Mouse (Mus musculus) hindbrain, embryonic 15.5 days (tissue): Measurements from ENCODE around the gene Tfcp2l1. TPM values are rescaled to one million over a fixed set of nuclear protein-coding genes. Genes with fewer than 3 reads are reported as not detected.

Experiments used
- ATAC-seq: fragments of 200-750 bp; cut with Nextera tagmentation; 2 replicates; pipeline ENCODE4 v1.8.0; 2017; ENCODE audit warnings: low read depth, moderate number of reproducible peaks, moderate TSS enrichment; ENCODE audit not compliant: low FRiP score
- H3K27ac ChIP-seq: fragments of 300-500 bp; sonication (generic); replicated peaks from 2 replicates; pipeline ENCODE4 v1.5.1; 2015; ENCODE audit warnings: mild to moderate bottlenecking, inconsistent platforms
- H3K27me3 ChIP-seq: fragments of 300-500 bp; sonication (generic); 2 replicates; pipeline ENCODE4 v1.6.1; 2015; ENCODE audit warnings: control low read depth, inconsistent platforms
- H3K36me3 ChIP-seq: fragments of 300-500 bp; sonication (generic); 2 replicates; pipeline ENCODE4 v1.6.1; 2015; ENCODE audit warnings: control low read depth, inconsistent platforms
- H3K4me1 ChIP-seq: fragments of 300-500 bp; sonication (generic); replicated peaks from 2 replicates; pipeline ENCODE4 v1.6.1; 2015; ENCODE audit warnings: control low read depth, inconsistent platforms
- H3K4me2 ChIP-seq: fragments of 300-500 bp; sonication (generic); 2 replicates; pipeline ENCODE4 v1.6.1; 2015; ENCODE audit warnings: moderate library complexity, mild to moderate bottlenecking, inconsistent platforms
- H3K4me3 ChIP-seq: fragments of 300-500 bp; sonication (generic); 2 replicates; pipeline ENCODE4 v1.5.1; 2015; ENCODE audit warnings: mild to moderate bottlenecking, inconsistent platforms
- H3K9ac ChIP-seq: fragments of 300-500 bp; sonication (generic); 2 replicates; pipeline ENCODE4 v1.6.1; 2015; ENCODE audit warnings: inconsistent platforms
- H3K9me3 ChIP-seq: fragments of 300-500 bp; sonication (generic); 2 replicates; pipeline ENCODE4 v1.6.1; 2016; ENCODE audit warnings: control low read depth, inconsistent platforms
- WGBS: fragments of 180-500 bp; shearing (Covaris S2); methylation state at CpG from one replicate; pipeline ENCODE4 v1.1.7; 2015; 5-methylcytosine and 5-hydroxymethylcytosine counted together
- polyA plus RNA-seq: library from polyadenylated mRNA; unstranded; fragments of >200 nt; fragmentation: Nextera tagmentation; extraction: Ambion mirVana; gene quantifications from 2 replicates; pipeline ENCODE4 v1.2.1, GENCODE M21; 2015

The Tfcp2l1 gene
- polyA plus RNA-seq, 1 experiment from 2014 or later = 0.41 TPM

DNA sequence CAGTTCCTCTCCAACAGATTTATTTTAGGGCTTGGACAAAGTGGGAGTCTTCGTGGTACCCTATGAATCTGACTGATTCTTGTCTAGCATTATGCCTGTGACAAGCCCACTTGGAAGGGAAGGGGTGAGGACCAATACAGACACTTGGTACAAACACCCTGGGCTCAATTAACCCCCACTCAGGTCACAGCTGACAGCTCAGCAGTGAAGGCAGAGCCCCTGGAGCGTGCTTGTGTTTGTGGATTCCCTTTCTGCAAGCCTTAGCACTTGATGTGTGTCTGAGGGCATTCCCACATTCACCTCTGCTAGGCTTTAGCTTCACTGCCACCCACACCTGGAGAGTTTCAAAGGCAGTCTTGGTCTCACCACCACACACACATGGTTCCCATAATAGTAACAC, 1.8 kb upstream of the Tfcp2l1 start:
- Histone ChIP-seq H3K27ac (no peak overlapping the region), H3K9ac (no peak overlapping the region), H3K4me3 (no peak overlapping the region), H3K4me2 (no peak overlapping the region), H3K27me3 (peaks cover 19% of the 10 kb centered on the region), H3K36me3 (no peaks in the 10 kb centered on the region), H3K9me3 (no peaks in the 10 kb centered on the region), H3K4me1 (peaks cover 13% of the 10 kb centered on the region)
- 50% methylated on average over 2 of the region's 2 CpGs for WGBS
- no peak for ATAC-seq

DNA sequence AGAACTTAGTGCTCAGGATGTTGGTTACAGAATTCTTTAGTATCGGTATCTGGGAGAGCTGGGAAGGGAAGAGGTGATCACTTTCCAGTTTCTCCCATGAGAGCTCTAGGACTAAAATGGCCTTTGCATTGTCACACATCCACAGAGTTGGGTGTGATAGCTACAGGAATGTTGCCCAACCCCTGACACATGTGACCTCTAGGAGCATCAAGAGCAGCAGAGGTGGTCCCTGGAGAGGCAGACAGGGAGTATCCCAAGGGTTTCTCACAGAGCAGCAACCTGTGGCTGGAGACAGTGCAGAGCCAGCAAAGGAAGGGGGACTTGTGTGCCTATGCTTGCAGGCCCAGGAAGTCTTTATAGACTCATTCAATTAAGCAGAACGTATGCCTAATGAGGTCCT, 1.3 kb upstream of the Tfcp2l1 start:
- no peak for ATAC-seq
- H3K27me3 ChIP-seq = peaks cover 19% of the 10 kb centered on the region
- H3K9ac ChIP-seq = no peak overlapping the region
- H3K4me3 ChIP-seq = no peak overlapping the region
- H3K4me2 ChIP-seq = no peak overlapping the region
- peaks cover 13% of the 10 kb centered on the region for H3K4me1 ChIP-seq
- H3K27ac ChIP-seq = no peak overlapping the region
- WGBS = 80% methylated on average over 2 of the region's 2 CpGs
- no peaks in the 10 kb centered on the region for H3K9me3 ChIP-seq
- H3K36me3 ChIP-seq = no peaks in the 10 kb centered on the region

DNA sequence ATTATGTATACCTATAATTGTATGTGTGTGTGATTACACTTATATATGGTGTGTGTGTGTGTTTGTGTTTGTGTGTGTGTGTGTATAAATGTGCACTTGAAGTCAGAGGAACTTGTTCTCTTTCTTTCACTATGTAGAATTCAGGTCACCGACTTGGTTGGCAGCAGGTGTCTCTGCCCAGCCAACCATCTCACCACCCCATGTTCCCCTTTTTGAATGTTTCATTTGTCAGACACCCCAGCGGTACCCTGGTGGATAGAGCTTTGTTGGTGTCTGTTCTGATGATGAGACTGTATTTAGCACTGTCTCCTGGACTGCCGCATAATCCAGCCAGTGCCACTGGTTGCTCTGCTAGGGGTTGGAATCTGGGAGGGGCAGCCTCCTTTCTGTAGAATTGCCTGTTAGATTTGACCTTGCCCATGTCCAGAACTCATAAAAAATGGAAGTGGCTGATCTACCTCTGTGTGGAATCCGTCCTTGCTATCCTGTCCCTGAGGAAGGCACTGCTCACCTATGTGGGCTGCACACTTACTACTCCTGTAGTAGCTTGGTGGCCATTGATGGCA, 5.8 kb downstream of the Tfcp2l1 start:
- Histone ChIP-seq H3K4me1 (peaks cover 1% of the 10 kb centered on the region; the same call in 1 of the 2 replicates), H3K9ac (no peak overlapping the region), H3K27ac (no peak overlapping the region), H3K9me3 (no peaks in the 10 kb centered on the region), H3K36me3 (no peaks in the 10 kb centered on the region), H3K4me3 (no peak overlapping the region), H3K4me2 (no peak overlapping the region), H3K27me3 (peaks cover 8% of the 10 kb centered on the region)
- no peak for ATAC-seq
- 91% methylated on average over 4 of the region's 4 CpGs for WGBS

DNA sequence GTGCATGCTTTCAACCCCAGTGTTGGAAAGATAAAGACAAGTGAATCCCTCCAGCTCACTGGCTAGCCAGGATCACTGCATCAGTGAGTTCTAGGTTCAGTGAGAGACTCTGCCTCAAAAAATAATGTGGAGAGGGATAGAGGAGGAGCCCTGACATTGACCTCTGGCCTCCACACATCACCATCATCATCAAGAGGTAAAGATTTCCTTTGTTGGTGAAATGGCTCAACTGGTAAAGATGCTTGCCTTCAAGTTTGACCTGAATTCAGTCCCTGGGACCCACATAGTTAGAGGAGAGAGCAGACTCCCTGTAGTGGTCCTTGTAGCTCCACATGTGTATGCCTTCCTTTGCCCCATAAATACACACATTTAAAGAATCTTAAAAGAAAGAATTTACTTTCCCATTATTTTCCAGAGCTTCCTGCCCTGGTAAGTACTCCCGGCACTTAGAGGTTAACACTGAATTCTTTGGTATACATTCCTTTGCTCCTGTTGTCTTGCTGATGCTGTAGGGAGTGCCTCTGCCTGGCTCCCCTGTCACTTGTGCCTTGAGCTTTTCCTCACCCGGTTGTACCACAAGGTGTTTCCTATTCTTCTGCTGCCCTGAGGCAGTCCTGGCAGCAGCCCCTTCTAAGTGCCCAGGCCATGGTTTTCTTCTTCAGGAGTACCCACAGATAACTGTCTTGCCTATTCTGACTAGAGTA, 14.7 kb downstream of the Tfcp2l1 start:
- Histone ChIP-seq H3K4me2 (no peak overlapping the region), H3K4me3 (no peak overlapping the region), H3K9ac (no peak overlapping the region), H3K9me3 (no peaks in the 10 kb centered on the region), H3K36me3 (no peaks in the 10 kb centered on the region), H3K27ac (no peak overlapping the region), H3K4me1 (no peaks in the 10 kb centered on the region), H3K27me3 (no peaks in the 10 kb centered on the region)
- WGBS = 61% methylated on average over 2 of the region's 2 CpGs
- ATAC-seq = no peak

DNA sequence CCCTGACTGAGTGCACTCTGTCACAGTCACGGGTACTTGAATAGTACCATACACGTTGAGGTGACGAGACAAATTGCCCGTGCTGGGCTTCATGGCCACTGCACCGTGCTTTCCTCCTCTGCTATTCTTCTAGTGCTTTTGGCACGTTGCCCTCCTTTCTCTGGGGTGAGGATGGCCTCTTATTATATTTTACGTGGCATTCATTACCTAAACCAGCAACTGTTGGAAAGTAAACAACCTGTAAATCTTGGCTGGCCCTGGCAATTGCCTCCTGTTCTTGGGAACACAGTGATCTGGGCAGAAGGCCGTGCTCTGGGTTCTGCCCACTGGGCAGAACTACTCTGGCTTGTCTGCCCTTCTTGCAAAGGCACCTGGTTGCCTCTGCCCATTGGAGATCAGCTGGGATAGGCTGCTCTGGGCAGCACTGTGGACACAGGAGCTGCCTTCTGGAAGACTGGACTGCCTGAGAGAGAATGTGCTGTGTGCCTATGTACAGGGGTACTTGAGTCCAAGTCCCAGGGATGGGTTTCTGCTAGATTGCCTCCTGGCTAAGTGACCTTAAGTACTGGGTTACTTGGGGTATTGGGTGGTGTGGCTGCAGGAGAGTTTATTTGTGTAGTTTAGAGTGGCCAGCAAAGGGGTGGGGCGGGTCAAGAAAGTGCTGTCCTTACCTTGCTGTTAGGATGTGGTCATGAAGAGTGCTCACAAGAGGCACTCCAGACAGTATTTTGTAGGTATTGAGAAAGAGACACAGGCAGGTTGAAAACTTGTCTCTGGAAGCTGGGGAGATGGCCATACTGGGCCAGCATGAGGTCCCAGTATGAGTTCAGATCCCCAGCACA, 15.6 kb downstream of the Tfcp2l1 start:
- ATAC-seq = no peak
- H3K4me3 ChIP-seq = no peak overlapping the region
- H3K27me3 ChIP-seq = no peaks in the 10 kb centered on the region
- no peak overlapping the region for H3K27ac ChIP-seq
- H3K9ac ChIP-seq = no peak overlapping the region
- H3K4me1 ChIP-seq = no peaks in the 10 kb centered on the region
- H3K36me3 ChIP-seq = no peaks in the 10 kb centered on the region
- WGBS = 41% methylated on average over 9 of the region's 9 CpGs
- H3K4me2 ChIP-seq = no peak overlapping the region
- no peaks in the 10 kb centered on the region for H3K9me3 ChIP-seq

DNA sequence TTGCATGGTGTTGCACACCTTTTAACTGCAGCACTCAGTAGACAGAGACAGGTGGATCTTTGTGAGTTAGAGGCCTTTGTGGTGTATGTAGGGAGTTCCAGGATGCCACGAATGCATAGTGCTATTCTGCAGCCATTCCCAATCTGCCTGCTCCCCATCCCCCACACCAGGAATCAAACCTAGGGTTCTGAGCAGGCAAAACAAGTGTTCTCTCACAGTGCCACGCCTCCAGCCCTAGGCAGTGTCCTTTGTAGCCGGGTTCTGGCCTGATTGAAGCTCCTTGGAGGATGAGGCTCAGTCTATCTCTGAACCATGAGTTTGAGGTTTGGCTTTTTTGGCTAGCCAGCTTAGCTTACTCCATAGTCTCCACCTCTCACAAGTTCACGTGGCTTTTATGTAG, 18.0 kb downstream of the Tfcp2l1 start:
- no peak overlapping the region for H3K4me3 ChIP-seq
- H3K9ac ChIP-seq = no peak overlapping the region
- H3K36me3 ChIP-seq = no peaks in the 10 kb centered on the region
- no peak for ATAC-seq
- no peak overlapping the region for H3K4me2 ChIP-seq
- WGBS = 66% methylated on average over 4 of the region's 4 CpGs
- H3K4me1 ChIP-seq = 0 out of 2 replicates have a peak, but pooled peaks cover 9% of the 10 kb centered on the region
- no peak overlapping the region for H3K27ac ChIP-seq
- H3K9me3 ChIP-seq = no peaks in the 10 kb centered on the region
- no peaks in the 10 kb centered on the region for H3K27me3 ChIP-seq

DNA sequence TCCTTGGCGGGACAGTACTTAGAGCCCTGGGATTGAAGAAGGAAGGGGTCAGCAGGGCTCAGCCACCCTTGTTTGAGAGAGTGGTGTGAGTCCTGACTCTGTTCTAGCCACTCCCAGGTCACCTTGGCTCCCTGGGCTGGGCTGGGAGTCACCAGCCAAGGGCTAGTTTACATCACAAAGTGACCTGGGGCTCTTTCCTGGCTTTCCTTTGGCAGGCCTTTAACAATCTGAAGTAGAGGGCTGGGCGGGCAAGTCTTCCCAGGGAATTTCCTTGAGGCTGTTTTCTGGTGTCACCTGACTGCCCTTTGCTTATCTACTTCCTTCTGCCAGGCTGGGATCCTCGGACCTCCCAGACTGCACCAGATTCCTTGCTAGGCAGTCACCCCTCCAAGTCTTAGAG, 20.3 kb downstream of the Tfcp2l1 start:
- H3K4me2 ChIP-seq = no peak overlapping the region
- no peak overlapping the region for H3K9ac ChIP-seq
- WGBS = 38% methylated on average over 3 of the region's 3 CpGs
- H3K4me1 ChIP-seq = 0 out of 2 replicates have a peak, but pooled peaks cover 9% of the 10 kb centered on the region
- H3K36me3 ChIP-seq = no peaks in the 10 kb centered on the region
- H3K4me3 ChIP-seq = no peak overlapping the region
- no peak overlapping the region for H3K27ac ChIP-seq
- ATAC-seq = no peak
- H3K27me3 ChIP-seq = no peaks in the 10 kb centered on the region
- H3K9me3 ChIP-seq = no peaks in the 10 kb centered on the region

DNA sequence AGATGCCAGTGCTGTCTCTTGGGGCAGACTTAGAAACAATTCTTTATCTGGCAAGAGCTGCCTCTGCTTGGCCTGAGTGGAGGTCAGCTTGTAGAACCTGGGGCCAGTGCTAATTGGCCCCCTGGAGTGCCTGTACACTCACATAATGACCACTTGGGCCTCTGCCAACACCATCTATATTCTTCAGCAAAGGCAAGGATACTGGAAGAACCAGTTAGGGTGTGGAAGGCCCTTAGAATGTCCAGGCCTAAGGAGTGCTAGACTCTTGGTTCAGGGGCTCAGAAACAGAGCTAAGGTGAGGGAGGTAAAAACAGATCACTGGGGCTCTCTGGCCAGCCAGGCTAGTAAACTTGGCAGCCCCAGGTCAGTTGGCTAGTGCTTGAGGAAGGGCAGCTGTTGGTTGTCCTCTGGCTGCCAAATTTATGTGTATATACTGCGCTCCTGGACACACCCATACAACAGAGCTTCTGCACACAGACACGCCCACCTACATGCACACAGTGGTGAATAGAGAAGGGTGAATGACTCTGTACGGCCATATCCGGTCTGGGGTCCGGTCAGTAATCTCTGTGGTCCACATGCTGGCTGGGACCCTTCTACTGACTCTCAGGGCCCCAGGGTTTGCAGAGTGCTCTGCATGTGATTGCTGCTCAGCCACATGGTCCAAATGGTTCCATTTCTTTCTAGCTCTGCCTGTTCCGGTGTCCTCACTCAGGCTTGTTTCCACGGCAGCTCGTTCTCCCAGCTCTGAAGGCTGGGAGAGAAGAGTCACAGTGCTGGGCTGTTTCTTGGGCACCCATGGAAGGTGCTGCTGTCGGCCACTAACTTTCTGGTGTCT, 22.4 kb downstream of the Tfcp2l1 start:
- H3K9me3 ChIP-seq = no peaks in the 10 kb centered on the region
- H3K4me2 ChIP-seq = no peak overlapping the region
- H3K27ac ChIP-seq = no peak overlapping the region
- H3K36me3 ChIP-seq = no peaks in the 10 kb centered on the region
- H3K4me1 ChIP-seq = 0 out of 2 replicates have a peak, but pooled peaks cover 9% of the 10 kb centered on the region
- H3K4me3 ChIP-seq = no peak overlapping the region
- peak; percentile 59; the same call in 1 of the 2 replicates for ATAC-seq
- no peak overlapping the region for H3K9ac ChIP-seq
- 66% methylated on average over 9 of the region's 9 CpGs for WGBS
- no peaks in the 10 kb centered on the region for H3K27me3 ChIP-seq

DNA sequence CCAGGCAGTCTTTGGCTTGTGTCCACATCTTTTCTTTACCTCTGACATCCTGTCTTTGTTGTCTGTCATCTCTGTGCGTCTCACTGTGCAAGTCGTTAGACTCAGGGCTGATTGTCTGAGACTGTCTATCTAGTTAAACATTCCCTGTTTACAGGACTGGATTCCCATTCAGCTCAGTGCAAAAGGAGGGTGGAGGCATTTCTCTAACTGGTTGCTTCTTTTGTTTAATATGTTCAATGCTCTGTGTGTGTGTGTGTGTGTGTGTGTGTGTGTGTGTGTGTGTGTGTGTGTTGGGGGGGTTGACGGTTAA, 23.0 kb downstream of the Tfcp2l1 start:
- H3K4me2 ChIP-seq = no peak overlapping the region
- 0 out of 2 replicates have a peak, but pooled peaks cover 9% of the 10 kb centered on the region for H3K4me1 ChIP-seq
- H3K27ac ChIP-seq = no peak overlapping the region
- no peak overlapping the region for H3K4me3 ChIP-seq
- no peaks in the 10 kb centered on the region for H3K9me3 ChIP-seq
- WGBS = 24% methylated on average over 3 of the region's 3 CpGs
- no peaks in the 10 kb centered on the region for H3K36me3 ChIP-seq
- ATAC-seq = peak; percentile 30; the same call in 1 of the 2 replicates
- no peak overlapping the region for H3K9ac ChIP-seq
- H3K27me3 ChIP-seq = no peaks in the 10 kb centered on the region

DNA sequence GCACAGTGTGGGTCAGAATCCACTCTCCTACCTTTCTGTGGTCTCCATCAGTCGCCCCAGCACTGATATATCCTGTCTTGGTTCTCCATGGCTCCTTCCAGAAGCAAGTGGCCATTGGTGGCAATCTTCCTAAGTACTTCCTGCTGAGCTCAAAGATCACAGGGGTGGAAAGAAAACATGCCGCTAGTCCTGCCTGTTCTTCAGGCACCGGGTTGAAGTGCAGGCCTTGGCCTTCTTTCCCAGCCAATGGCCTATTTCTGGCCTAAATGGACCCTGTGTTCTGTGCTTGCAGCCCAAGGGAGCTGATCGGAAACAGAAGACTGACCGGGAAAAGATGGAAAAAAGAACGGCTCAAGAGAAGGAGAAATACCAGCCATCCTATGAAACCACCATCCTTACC, 31.0 kb downstream of the Tfcp2l1 start:
- Histone ChIP-seq H3K27ac (no peak overlapping the region), H3K9ac (no peak overlapping the region), H3K9me3 (no peaks in the 10 kb centered on the region), H3K36me3 (no peaks in the 10 kb centered on the region), H3K4me3 (no peak overlapping the region), H3K4me1 (no peaks in the 10 kb centered on the region), H3K27me3 (no peaks in the 10 kb centered on the region), H3K4me2 (no peak overlapping the region)
- 87% methylated on average over 6 of the region's 6 CpGs for WGBS
- no peak for ATAC-seq

DNA sequence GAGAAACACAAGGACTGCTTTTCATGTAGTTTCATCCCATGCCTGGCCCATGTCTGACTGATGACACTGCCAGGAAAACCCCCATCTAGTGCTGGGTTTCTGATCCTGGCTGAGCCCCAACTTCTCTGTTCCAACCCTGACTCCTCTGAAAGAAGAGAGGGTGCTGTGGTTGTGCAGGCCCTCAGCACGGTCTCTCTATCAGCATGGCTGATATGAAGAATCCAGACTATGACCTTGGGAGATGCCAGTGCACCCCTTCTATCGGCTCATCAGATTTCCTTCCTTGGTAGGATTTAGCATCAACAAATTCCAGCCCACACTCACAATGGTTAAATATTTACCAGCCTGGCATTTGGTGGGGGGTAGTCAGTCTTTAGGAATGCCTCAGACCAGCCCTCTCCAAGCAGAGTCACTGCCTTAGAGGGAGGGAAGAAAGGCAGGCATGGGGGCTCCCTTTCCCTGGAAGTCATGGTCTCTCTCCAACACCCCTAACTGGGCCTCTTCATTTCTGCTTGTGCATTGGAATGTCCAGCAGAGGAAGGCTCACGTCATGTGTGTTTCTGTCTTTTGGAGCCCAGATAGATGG, 33.2 kb downstream of the Tfcp2l1 start:
- 68% methylated on average over 3 of the region's 3 CpGs for WGBS
- Histone ChIP-seq H3K9ac (no peak overlapping the region), H3K4me2 (no peak overlapping the region), H3K27ac (no peak overlapping the region), H3K9me3 (no peaks in the 10 kb centered on the region), H3K36me3 (no peaks in the 10 kb centered on the region), H3K4me1 (no peaks in the 10 kb centered on the region), H3K4me3 (no peak overlapping the region), H3K27me3 (no peaks in the 10 kb centered on the region)
- ATAC-seq = no peak
